Mouse (Mus musculus): Measurements from ENCODE around the gene Utp18. TPM values are rescaled to one million over a fixed set of nuclear protein-coding genes. Genes with fewer than 3 reads are reported as not detected.

Utp18 gene
- total RNA-seq, 1 experiment from 2014 or later: 38.8 TPM

- no peak for ATAC-seq (ENCODE audit: extremely low read depth, insufficient number of reproducible peaks, low FRiP score, poor library complexity, severe bottlenecking)
Observed at GRCm38 (mm10) chr11:93835800-93836199, 49.8 kb downstream of the Utp18 start.

GRCm38 (mm10) chr11:93829971-93830370 is 55.6 kb downstream of the Utp18 start:
- ATAC-seq (ENCODE audit: extremely low read depth, insufficient number of reproducible peaks, low FRiP score, poor library complexity, severe bottlenecking): no peak

GRCm38 (mm10) chr11:93829327-93829679 is 56.3 kb downstream of the Utp18 start:
- no peak for ATAC-seq (ENCODE audit: extremely low read depth, insufficient number of reproducible peaks, low FRiP score, poor library complexity, severe bottlenecking)

DNA sequence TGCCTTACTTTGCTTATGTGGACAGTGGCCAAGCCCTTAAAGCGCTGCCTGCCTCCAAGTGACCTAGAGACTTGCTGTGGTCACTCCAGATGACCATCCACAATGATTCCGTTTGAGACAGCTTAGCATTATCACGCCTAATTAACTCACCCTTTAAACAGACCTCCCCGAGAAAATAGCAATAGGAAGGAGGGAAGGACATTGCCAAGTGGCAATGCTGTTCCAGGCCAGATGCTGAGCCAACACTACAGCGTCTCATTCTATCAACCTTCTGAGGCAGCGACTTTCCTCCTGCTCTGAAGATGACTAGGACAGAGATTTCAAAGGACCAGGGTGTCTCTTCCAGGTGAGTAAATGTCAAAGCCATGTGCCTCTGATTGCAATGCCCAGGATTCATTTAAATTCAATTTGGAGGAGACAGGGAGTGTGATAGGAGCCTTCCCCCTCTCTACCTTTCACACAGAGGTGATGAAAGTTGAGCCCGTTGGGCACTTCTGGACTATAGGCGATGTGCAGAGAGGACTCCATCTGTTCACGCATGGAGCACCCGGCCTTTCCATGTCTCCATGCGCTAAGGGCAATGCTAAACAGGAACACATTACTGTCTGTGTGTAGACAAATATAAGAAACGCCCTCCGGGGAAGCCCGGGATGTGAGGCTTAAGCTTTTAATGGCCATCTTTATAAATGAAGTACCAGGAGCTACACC is 56.8 kb downstream of the Utp18 start:
- no peak for ATAC-seq (ENCODE audit: extremely low read depth, insufficient number of reproducible peaks, low FRiP score, poor library complexity, severe bottlenecking)

- no peak for ATAC-seq (ENCODE audit: extremely low read depth, insufficient number of reproducible peaks, low FRiP score, poor library complexity, severe bottlenecking)
Observed at GRCm38 (mm10) chr11:93822261-93822660, 63.3 kb downstream of the Utp18 start.

- ATAC-seq (ENCODE audit: extremely low read depth, insufficient number of reproducible peaks, low FRiP score, poor library complexity, severe bottlenecking): peak; percentile 65; the same call in 1 of the 2 replicates
Observed at GRCm38 (mm10) chr11:93821533-93821932, 64.0 kb downstream of the Utp18 start.

DNA sequence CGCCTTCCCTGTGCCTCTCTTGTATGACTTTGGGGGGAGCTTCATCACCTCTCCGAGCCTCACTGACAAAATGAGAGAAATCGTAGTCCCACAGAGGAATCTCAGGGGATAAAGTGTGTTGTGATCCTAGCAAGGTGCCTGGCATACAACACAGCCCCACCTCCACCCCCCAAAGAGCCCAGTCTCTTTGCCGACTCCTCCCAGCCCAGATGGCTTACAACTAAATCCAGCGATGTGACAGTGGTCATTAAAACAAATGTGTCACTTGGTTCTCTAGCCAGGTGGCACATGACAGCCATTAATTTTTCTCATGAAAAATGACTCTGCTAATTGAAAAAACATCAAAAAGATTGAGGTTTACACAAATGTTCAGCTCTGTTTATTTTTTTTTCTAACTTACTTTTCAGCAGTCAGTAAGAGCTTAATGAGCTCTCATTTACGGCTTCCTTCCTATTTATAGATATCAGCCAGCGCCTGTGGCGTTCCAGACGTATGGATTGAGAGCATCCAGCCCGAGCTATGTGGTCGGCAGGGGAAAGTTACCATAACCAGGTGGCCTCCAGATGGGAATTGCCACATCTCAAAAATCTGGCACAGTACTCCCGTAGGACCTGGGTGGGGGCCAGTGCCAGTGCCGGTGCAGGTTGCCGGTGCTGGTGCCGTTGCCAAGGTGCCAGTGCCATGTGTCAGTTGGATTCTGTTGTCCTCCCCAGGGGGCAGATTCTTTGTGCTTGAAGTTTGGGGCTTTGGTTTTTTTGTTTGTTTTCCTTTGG is 67.4 kb downstream of the Utp18 start:
- ATAC-seq (ENCODE audit: extremely low read depth, insufficient number of reproducible peaks, low FRiP score, poor library complexity, severe bottlenecking): no peak

- ATAC-seq (ENCODE audit: extremely low read depth, insufficient number of reproducible peaks, low FRiP score, poor library complexity, severe bottlenecking): no peak
Observed at GRCm38 (mm10) chr11:93812955-93813354, 72.6 kb downstream of the Utp18 start.

GRCm38 (mm10) chr11:93812125-93812868 is 73.3 kb downstream of the Utp18 start:
- ATAC-seq (ENCODE audit: extremely low read depth, insufficient number of reproducible peaks, low FRiP score, poor library complexity, severe bottlenecking): no peak

Other genes with a start within 250 kb of the Utp18 start
- gene Mbtd1, start 86 bp upstream of the Utp18 start, total RNA-seq (2017): 59.0 and 68.0 TPM in 2 replicates
- gene Nme2, start 70.5 kb upstream of the Utp18 start, total RNA-seq (2017): 40.9 and 60.4 TPM in 2 replicates
- 5.3 and 10.9 TPM in 2 replicates for gene Gm20390, start 82.5 kb upstream of the Utp18 start, total RNA-seq (2017)
- 10.5 and 22.0 TPM in 2 replicates for gene Nme1, start 82.8 kb upstream of the Utp18 start, total RNA-seq (2017)
- gene Spag9, start 110.3 kb upstream of the Utp18 start, total RNA-seq (2017): 180 and 187 TPM in 2 replicates